Mouse (Mus musculus): ENCODE results near the gene Pepd. TPM values are rescaled to one million over a fixed set of nuclear protein-coding genes. Genes with fewer than 3 reads are reported as not detected.

Pepd gene
- total and polyA plus RNA-seq, 3 experiments = 24.6 to 38.9 (median 26.6) TPM

GRCm38 (mm10) chr7:35000839-35001238 is 88.7 kb downstream of the Pepd start:
- intact Hi-C loops (cut with DNase I) = loop anchor here (1.0 kb wide), 1 partner anchor 325 kb away; no protein-coding TSS in a partner anchor
- no peaks in the 10 kb centered on the region for H3K36me3 ChIP-seq (ENCODE audit: control insufficient read depth, insufficient read depth, low read length)

GRCm38 (mm10) chr7:35003171-35003737 is 91.1 kb downstream of the Pepd start:
- intact Hi-C loops (cut with DNase I) = no loop called here
- no peak overlapping the region for H3K4me3 ChIP-seq
- 88% methylated on average over 7 of the region's 7 CpGs for WGBS

More at GRCm38 (mm10) chr7:35000839-35001238, 88.7 kb downstream of the Pepd start:
- TF ChIP-seq POLR2A (IDR thresholded peaks at IDR 0.05; ENCODE audit: insufficient read depth, low read depth, low read length) (no peak), EP300 (IDR thresholded peaks at IDR 0.05; ENCODE audit: insufficient read depth, low read depth, low read length) (no peak), CTCF (IDR thresholded peaks at IDR 0.05) (peak; percentile 80)
- H3K79me2 ChIP-seq (replicated peaks; ENCODE audit: control insufficient read depth, insufficient read depth, low read length) = no peaks in the 10 kb centered on the region
- H3K4me3 ChIP-seq = no peak overlapping the region
- peak; percentile 30 to 55 for DNase-seq
- no peak overlapping the region for H3K27ac ChIP-seq
- 37% methylated on average over 6 of the region's 6 CpGs for WGBS
- no peak overlapping the region for H3K9ac ChIP-seq (ENCODE audit: low read depth, low read length)
- H3K27me3 ChIP-seq (ENCODE audit: control insufficient read depth, insufficient read depth, low read length) = no peaks in the 10 kb centered on the region
- H3K4me1 ChIP-seq (ENCODE audit: control insufficient read depth, insufficient read depth, low read length) = no peaks in the 10 kb centered on the region

GRCm38 (mm10) chr7:35006661-35007060 is 94.5 kb downstream of the Pepd start:
- H3K4me1 ChIP-seq (ENCODE audit: control insufficient read depth, insufficient read depth, low read length) = no peaks in the 10 kb centered on the region
- no peaks in the 10 kb centered on the region for H3K36me3 ChIP-seq (ENCODE audit: control insufficient read depth, insufficient read depth, low read length)
- H3K27me3 ChIP-seq (ENCODE audit: control insufficient read depth, insufficient read depth, low read length) = no peaks in the 10 kb centered on the region
- no peak overlapping the region for H3K9ac ChIP-seq (ENCODE audit: low read depth, low read length)
- H3K4me3 ChIP-seq = no peak overlapping the region
- DNase-seq = no peak
- TF ChIP-seq POLR2A (IDR thresholded peaks at IDR 0.05; ENCODE audit: insufficient read depth, low read depth, low read length) (no peak), CTCF (IDR thresholded peaks at IDR 0.05) (no peak), EP300 (IDR thresholded peaks at IDR 0.05; ENCODE audit: insufficient read depth, low read depth, low read length) (no peak)
- no peak overlapping the region for H3K27ac ChIP-seq
- 77% methylated on average over 7 of the region's 7 CpGs for WGBS
- H3K79me2 ChIP-seq (replicated peaks; ENCODE audit: control insufficient read depth, insufficient read depth, low read length) = no peaks in the 10 kb centered on the region
- intact Hi-C loops (cut with DNase I) = no loop called here

More at GRCm38 (mm10) chr7:35003171-35003737, 91.1 kb downstream of the Pepd start:
- Histone ChIP-seq H3K36me3 (ENCODE audit: control insufficient read depth, insufficient read depth, low read length) (no peaks in the 10 kb centered on the region), H3K27me3 (ENCODE audit: control insufficient read depth, insufficient read depth, low read length) (no peaks in the 10 kb centered on the region), H3K4me1 (ENCODE audit: control insufficient read depth, insufficient read depth, low read length) (no peaks in the 10 kb centered on the region), H3K9ac (ENCODE audit: low read depth, low read length) (no peak overlapping the region), H3K79me2 (replicated peaks; ENCODE audit: control insufficient read depth, insufficient read depth, low read length) (no peaks in the 10 kb centered on the region), H3K27ac (no peak overlapping the region)
- TF ChIP-seq EP300 (IDR thresholded peaks at IDR 0.05; ENCODE audit: insufficient read depth, low read depth, low read length) (no peak), POLR2A (IDR thresholded peaks at IDR 0.05; ENCODE audit: insufficient read depth, low read depth, low read length) (no peak)
- no peak for DNase-seq

- Histone ChIP-seq H3K4me3 (no peak overlapping the region), H3K36me3 (ENCODE audit: control insufficient read depth, insufficient read depth, low read length) (no peaks in the 10 kb centered on the region), H3K9ac (ENCODE audit: low read depth, low read length) (no peak overlapping the region), H3K27ac (no peak overlapping the region), H3K27me3 (ENCODE audit: control insufficient read depth, insufficient read depth, low read length) (no peaks in the 10 kb centered on the region), H3K4me1 (ENCODE audit: control insufficient read depth, insufficient read depth, low read length) (no peaks in the 10 kb centered on the region), H3K79me2 (replicated peaks; ENCODE audit: control insufficient read depth, insufficient read depth, low read length) (no peaks in the 10 kb centered on the region)
- 90% methylated on average over 9 of the region's 9 CpGs for WGBS
- intact Hi-C loops (cut with DNase I) = no loop called here
- no peak for TF ChIP-seq EP300 (IDR thresholded peaks at IDR 0.05; ENCODE audit: insufficient read depth, low read depth, low read length)
- TF ChIP-seq CTCF (IDR thresholded peaks at IDR 0.05) = no peak
- TF ChIP-seq POLR2A (IDR thresholded peaks at IDR 0.05; ENCODE audit: insufficient read depth, low read depth, low read length) = no peak
- no peak for DNase-seq
Measured at GRCm38 (mm10) chr7:35013228-35013627, 101.0 kb downstream of the Pepd start.

GRCm38 (mm10) chr7:35015252-35015651 is 103.1 kb downstream of the Pepd start:
- H3K27ac ChIP-seq = no peak overlapping the region
- H3K79me2 ChIP-seq (replicated peaks; ENCODE audit: control insufficient read depth, insufficient read depth, low read length) = no peaks in the 10 kb centered on the region
- H3K4me3 ChIP-seq = no peak overlapping the region
- no peaks in the 10 kb centered on the region for H3K4me1 ChIP-seq (ENCODE audit: control insufficient read depth, insufficient read depth, low read length)
- TF ChIP-seq POLR2A (IDR thresholded peaks at IDR 0.05; ENCODE audit: insufficient read depth, low read depth, low read length) = no peak
- no peak for TF ChIP-seq EP300 (IDR thresholded peaks at IDR 0.05; ENCODE audit: insufficient read depth, low read depth, low read length)
- TF ChIP-seq CTCF (IDR thresholded peaks at IDR 0.05) = no peak
- H3K9ac ChIP-seq (ENCODE audit: low read depth, low read length) = no peak overlapping the region
- intact Hi-C loops (cut with DNase I) = no loop called here
- WGBS = 65% methylated on average over 2 of the region's 2 CpGs
- no peak for DNase-seq
- H3K36me3 ChIP-seq (ENCODE audit: control insufficient read depth, insufficient read depth, low read length) = no peaks in the 10 kb centered on the region
- no peaks in the 10 kb centered on the region for H3K27me3 ChIP-seq (ENCODE audit: control insufficient read depth, insufficient read depth, low read length)

- Histone ChIP-seq H3K4me1 (ENCODE audit: control insufficient read depth, insufficient read depth, low read length) (no peaks in the 10 kb centered on the region), H3K27ac (no peak overlapping the region), H3K79me2 (replicated peaks; ENCODE audit: control insufficient read depth, insufficient read depth, low read length) (no peaks in the 10 kb centered on the region), H3K36me3 (ENCODE audit: control insufficient read depth, insufficient read depth, low read length) (no peaks in the 10 kb centered on the region), H3K9ac (ENCODE audit: low read depth, low read length) (no peak overlapping the region), H3K27me3 (ENCODE audit: control insufficient read depth, insufficient read depth, low read length) (no peaks in the 10 kb centered on the region), H3K4me3 (no peak overlapping the region)
- WGBS = 92% methylated on average over 10 of the region's 10 CpGs
- intact Hi-C loops (cut with DNase I) = no loop called here
- no peak for DNase-seq
- TF ChIP-seq EP300 (IDR thresholded peaks at IDR 0.05; ENCODE audit: insufficient read depth, low read depth, low read length) = no peak
- TF ChIP-seq POLR2A (IDR thresholded peaks at IDR 0.05; ENCODE audit: insufficient read depth, low read depth, low read length) = no peak
- no peak for TF ChIP-seq CTCF (IDR thresholded peaks at IDR 0.05)
Measured at GRCm38 (mm10) chr7:35021365-35021764, 109.2 kb downstream of the Pepd start.

All from heart, adult 2 months (tissue).